Mouse (Mus musculus) frontal cortex, adult (tissue): Measurements from ENCODE around the gene Heatr3.
A peak's percentile ranks its signal among the peaks of the same experiment; 100 is the strongest.

Source experiments
- ATAC-seq: cut with Nextera tagmentation; 2 replicates; pipeline ENCODE4 v1.9.2; 2017; ENCODE audit warnings: mild to moderate bottlenecking, moderate library complexity, mixed read lengths; ENCODE audit not compliant: low TSS enrichment

Heatr3 gene

GRCm38 (mm10) chr8:88137748-88138484 is at the start of gene Heatr3:
Gene Heatr3, plus strand, starts transcription at chr8:88137855.
- peak; percentile 97 for ATAC-seq

GRCm38 (mm10) chr8:88088006-88088405 is 49.6 kb upstream of the Heatr3 start:
- no peak for ATAC-seq

GRCm38 (mm10) chr8:88091661-88092060 is 46.0 kb upstream of the Heatr3 start:
- no peak for ATAC-seq

- no peak for ATAC-seq
Measured at GRCm38 (mm10) chr8:88093367-88093766, 44.3 kb upstream of the Heatr3 start.

- ATAC-seq, result no peak
Measured at GRCm38 (mm10) chr8:88098856-88099255, 38.8 kb upstream of the Heatr3 start.

- ATAC-seq, result no peak; the same call in 1 of the 2 replicates
Measured at GRCm38 (mm10) chr8:88099526-88099925, 38.1 kb upstream of the Heatr3 start.

- no peak for ATAC-seq
Measured at GRCm38 (mm10) chr8:88109241-88109640, 28.4 kb upstream of the Heatr3 start.

GRCm38 (mm10) chr8:88118456-88119036 is 19.1 kb upstream of the Heatr3 start, which contains the start of gene Cnep1r1:
Gene Cnep1r1, plus strand, starts transcription at chr8:88118769.
- ATAC-seq, result peak; percentile 100

- peak; percentile 35; the same call in 1 of the 2 replicates for ATAC-seq
Measured at GRCm38 (mm10) chr8:88119076-88119475, 18.6 kb upstream of the Heatr3 start.

GRCm38 (mm10) chr8:88124850-88125249 is 12.8 kb upstream of the Heatr3 start:
- no peak for ATAC-seq

- no peak for ATAC-seq
Measured at GRCm38 (mm10) chr8:88129397-88129796, 8.3 kb upstream of the Heatr3 start.

- ATAC-seq, result no peak
Measured at GRCm38 (mm10) chr8:88130754-88131317, 6.8 kb upstream of the Heatr3 start.

- no peak for ATAC-seq
Measured at GRCm38 (mm10) chr8:88139256-88139655, 1.6 kb downstream of the Heatr3 start.

GRCm38 (mm10) chr8:88141629-88142028 is 4.0 kb downstream of the Heatr3 start:
- ATAC-seq, result no peak

- no peak for ATAC-seq
Measured at GRCm38 (mm10) chr8:88144041-88144440, 6.4 kb downstream of the Heatr3 start.

- ATAC-seq, result peak; percentile 89
Measured at GRCm38 (mm10) chr8:88150910-88151371, 13.3 kb downstream of the Heatr3 start.

GRCm38 (mm10) chr8:88160237-88160995 is 22.8 kb downstream of the Heatr3 start:
- peak; percentile 82 for ATAC-seq

- peak; percentile 44; the same call in 1 of the 2 replicates for ATAC-seq
Measured at GRCm38 (mm10) chr8:88161439-88161838, 23.8 kb downstream of the Heatr3 start.

GRCm38 (mm10) chr8:88175264-88175663 is 37.6 kb downstream of the Heatr3 start:
- ATAC-seq, result no peak

- ATAC-seq, result peak; percentile 76
Measured at GRCm38 (mm10) chr8:88177291-88177690, 39.6 kb downstream of the Heatr3 start.

- no peak for ATAC-seq
Measured at GRCm38 (mm10) chr8:88183121-88183520, 45.5 kb downstream of the Heatr3 start.

GRCm38 (mm10) chr8:88184914-88185313 is 47.3 kb downstream of the Heatr3 start:
- no peak for ATAC-seq
